Mouse (Mus musculus): ENCODE measurements around the gene Jup. TPM values are rescaled to one million over a fixed set of nuclear protein-coding genes. Genes with fewer than 3 reads are reported as not detected.

Gene Jup
- polyA plus RNA-seq (2015; fragmentation: Nextera tagmentation; extraction: Ambion mirVana) = 305 and 309 TPM in 2 replicates

- Histone ChIP-seq H3K4me2 (peak within 1 kb of the TSS; percentile 83), H3K9ac (peak within 1 kb of the TSS; percentile 68)
- peak; percentile 94 for ATAC-seq (ENCODE audit: insufficient number of reproducible peaks, low FRiP score, low TSS enrichment, low read depth)
These were observed at the start of gene Jup for GRCm38 (mm10) chr11:100397600-100398389. Gene Jup (minus strand): TSS chr11:100397763.

GRCm38 (mm10) chr11:100442625-100443024 is 45.1 kb upstream of the Jup start:
- Histone ChIP-seq H3K9ac (no peak overlapping the region), H3K9me3 (no peaks in the 10 kb centered on the region), H3K4me3 (no peak overlapping the region), H3K27me3 (no peaks in the 10 kb centered on the region), H3K4me1 (peaks cover 13% of the 10 kb centered on the region), H3K27ac (no peak overlapping the region), H3K36me3 (peaks cover 11% of the 10 kb centered on the region), H3K4me2 (no peak overlapping the region)
- WGBS = 86% methylated on average over 6 of the region's 6 CpGs
- no peak for ATAC-seq (ENCODE audit: insufficient number of reproducible peaks, low FRiP score, low TSS enrichment, low read depth)

More at GRCm38 (mm10) chr11:100397600-100398389, at the start of gene Jup:
- 2% methylated on average over 37 of the region's 37 CpGs for WGBS
- Histone ChIP-seq H3K36me3 (no peaks in the 10 kb centered on the region), H3K27ac (peak within 1 kb of the TSS; percentile 85), H3K4me1 (peaks cover 59% of the 10 kb centered on the region), H3K27me3 (no peaks in the 10 kb centered on the region), H3K4me3 (peak within 1 kb of the TSS; percentile 75), H3K9me3 (no peaks in the 10 kb centered on the region)

GRCm38 (mm10) chr11:100441797-100442196 is 44.2 kb upstream of the Jup start, which contains the start of the genes Nt5c3b and Klhl10:
Gene Nt5c3b (minus strand): TSS chr11:100441808.
Gene Klhl10 (plus strand): TSS chr11:100441917.
- Histone ChIP-seq H3K9ac (peak within 1 kb of the TSS; percentile 96), H3K4me2 (peak within 1 kb of the TSS; percentile 68), H3K27ac (peak within 1 kb of the TSS; percentile 76), H3K36me3 (peaks cover 18% of the 10 kb centered on the region), H3K27me3 (no peaks in the 10 kb centered on the region), H3K9me3 (no peaks in the 10 kb centered on the region), H3K4me3 (peak within 1 kb of the TSS; percentile 83), H3K4me1 (peaks cover 13% of the 10 kb centered on the region)
- no peak for ATAC-seq (ENCODE audit: insufficient number of reproducible peaks, low FRiP score, low TSS enrichment, low read depth)
- 88% methylated on average over 8 of the region's 8 CpGs for WGBS

GRCm38 (mm10) chr11:100440691-100441522 is 43.3 kb upstream of the Jup start:
- H3K4me2 ChIP-seq = peak overlapping the region; percentile 68
- H3K27me3 ChIP-seq = no peaks in the 10 kb centered on the region
- peaks cover 27% of the 10 kb centered on the region for H3K36me3 ChIP-seq
- peak; percentile 94 for ATAC-seq (ENCODE audit: insufficient number of reproducible peaks, low FRiP score, low TSS enrichment, low read depth)
- peak overlapping the region; percentile 83 for H3K4me3 ChIP-seq
- H3K4me1 ChIP-seq = peaks cover 13% of the 10 kb centered on the region
- H3K27ac ChIP-seq = peak overlapping the region; percentile 76
- H3K9me3 ChIP-seq = no peaks in the 10 kb centered on the region
- WGBS = under 1% methylated on average over 51 of the region's 52 CpGs
- H3K9ac ChIP-seq = peak overlapping the region; percentile 96

GRCm38 (mm10) chr11:100437901-100438300 is 40.3 kb upstream of the Jup start:
- no peaks in the 10 kb centered on the region for H3K27me3 ChIP-seq
- peaks cover 13% of the 10 kb centered on the region for H3K4me1 ChIP-seq
- no peak for ATAC-seq (ENCODE audit: insufficient number of reproducible peaks, low FRiP score, low TSS enrichment, low read depth)
- peaks cover 51% of the 10 kb centered on the region for H3K36me3 ChIP-seq
- H3K4me3 ChIP-seq = no peak overlapping the region
- no peaks in the 10 kb centered on the region for H3K9me3 ChIP-seq
- no peak overlapping the region for H3K27ac ChIP-seq
- WGBS = 79% methylated on average over 1 of the region's 1 CpGs
- no peak overlapping the region for H3K4me2 ChIP-seq
- H3K9ac ChIP-seq = no peak overlapping the region

- Histone ChIP-seq H3K4me1 (peaks cover 9% of the 10 kb centered on the region), H3K4me2 (no peak overlapping the region), H3K9me3 (no peaks in the 10 kb centered on the region), H3K27me3 (no peaks in the 10 kb centered on the region), H3K9ac (no peak overlapping the region), H3K36me3 (peaks cover 60% of the 10 kb centered on the region), H3K4me3 (no peak overlapping the region), H3K27ac (no peak overlapping the region)
- no peak for ATAC-seq (ENCODE audit: insufficient number of reproducible peaks, low FRiP score, low TSS enrichment, low read depth)
- 89% methylated on average over 9 of the region's 9 CpGs for WGBS
These were observed 38.2 kb upstream of the Jup start for GRCm38 (mm10) chr11:100435678-100436246.

GRCm38 (mm10) chr11:100432002-100432401 is 34.4 kb upstream of the Jup start:
- Histone ChIP-seq H3K4me2 (no peak overlapping the region), H3K4me1 (no peaks in the 10 kb centered on the region), H3K27ac (no peak overlapping the region), H3K4me3 (no peak overlapping the region), H3K9me3 (no peaks in the 10 kb centered on the region), H3K36me3 (peaks cover 65% of the 10 kb centered on the region), H3K27me3 (no peaks in the 10 kb centered on the region), H3K9ac (no peak overlapping the region)
- 84% methylated on average over 5 of the region's 5 CpGs for WGBS
- no peak for ATAC-seq (ENCODE audit: insufficient number of reproducible peaks, low FRiP score, low TSS enrichment, low read depth)

GRCm38 (mm10) chr11:100430052-100430451 is 32.5 kb upstream of the Jup start:
- Histone ChIP-seq H3K36me3 (peaks cover 54% of the 10 kb centered on the region), H3K9ac (no peak overlapping the region), H3K27me3 (no peaks in the 10 kb centered on the region), H3K4me2 (no peak overlapping the region), H3K4me3 (no peak overlapping the region), H3K4me1 (no peaks in the 10 kb centered on the region), H3K9me3 (no peaks in the 10 kb centered on the region), H3K27ac (no peak overlapping the region)
- no peak for ATAC-seq (ENCODE audit: insufficient number of reproducible peaks, low FRiP score, low TSS enrichment, low read depth)
- 90% methylated on average over 7 of the region's 7 CpGs for WGBS

GRCm38 (mm10) chr11:100428612-100429199 is 31.1 kb upstream of the Jup start:
- Histone ChIP-seq H3K9me3 (no peaks in the 10 kb centered on the region), H3K36me3 (peaks cover 60% of the 10 kb centered on the region), H3K4me3 (no peak overlapping the region), H3K4me1 (no peaks in the 10 kb centered on the region), H3K9ac (no peak overlapping the region), H3K27ac (peak overlapping the region; percentile 51; the same call in 1 of the 2 replicates), H3K4me2 (no peak overlapping the region), H3K27me3 (no peaks in the 10 kb centered on the region)
- no peak for ATAC-seq (ENCODE audit: insufficient number of reproducible peaks, low FRiP score, low TSS enrichment, low read depth)
- 58% methylated on average over 9 of the region's 9 CpGs for WGBS

GRCm38 (mm10) chr11:100426820-100427219 is 29.3 kb upstream of the Jup start:
- no peak for ATAC-seq (ENCODE audit: insufficient number of reproducible peaks, low FRiP score, low TSS enrichment, low read depth)
- Histone ChIP-seq H3K27me3 (no peaks in the 10 kb centered on the region), H3K9me3 (no peaks in the 10 kb centered on the region), H3K4me2 (no peak overlapping the region), H3K9ac (no peak overlapping the region), H3K36me3 (peaks cover 67% of the 10 kb centered on the region), H3K4me1 (no peaks in the 10 kb centered on the region), H3K4me3 (no peak overlapping the region), H3K27ac (no peak overlapping the region)
- WGBS = 80% methylated on average over 3 of the region's 3 CpGs

GRCm38 (mm10) chr11:100425851-100426250 is 28.3 kb upstream of the Jup start:
- Histone ChIP-seq H3K9ac (no peak overlapping the region), H3K27ac (no peak overlapping the region), H3K27me3 (no peaks in the 10 kb centered on the region), H3K4me2 (no peak overlapping the region), H3K9me3 (no peaks in the 10 kb centered on the region), H3K4me3 (no peak overlapping the region), H3K4me1 (no peaks in the 10 kb centered on the region), H3K36me3 (peaks cover 72% of the 10 kb centered on the region)
- WGBS = 38% methylated on average over 7 of the region's 7 CpGs
- ATAC-seq (ENCODE audit: insufficient number of reproducible peaks, low FRiP score, low TSS enrichment, low read depth) = no peak
